Mouse (Mus musculus) embryonic facial prominence, embryonic 13.5 days (tissue): ENCODE results near the gene Ccdc8. TPM values are rescaled to one million over a fixed set of nuclear protein-coding genes. Genes with fewer than 3 reads are reported as not detected.

Experiments
- ATAC-seq: fragments of 200-750 bp; cut with Nextera tagmentation; 2 replicates; pipeline ENCODE4 v1.8.0; 2017; ENCODE audit warnings: low read depth; ENCODE audit not compliant: insufficient number of reproducible peaks, insufficient read depth, low FRiP score, low TSS enrichment
- H3K27ac ChIP-seq: fragments of 300-500 bp; sonication (generic); 2 replicates; pipeline ENCODE4 v1.5.1; 2015; ENCODE audit warnings: moderate library complexity, mild to moderate bottlenecking, inconsistent platforms
- H3K27me3 ChIP-seq: fragments of 300-500 bp; sonication (generic); 2 replicates; pipeline ENCODE4 v1.6.1; 2015; ENCODE audit warnings: mild to moderate bottlenecking, inconsistent platforms
- H3K36me3 ChIP-seq: fragments of 300-500 bp; sonication (generic); 2 replicates; pipeline ENCODE4 v1.6.1; 2015; ENCODE audit warnings: mild to moderate bottlenecking, inconsistent platforms
- H3K4me1 ChIP-seq: fragments of 300-500 bp; sonication (generic); 2 replicates; pipeline ENCODE4 v1.6.1; 2015; ENCODE audit warnings: inconsistent platforms
- H3K4me2 ChIP-seq: fragments of 300-500 bp; sonication (generic); 2 replicates; pipeline ENCODE4 v1.6.1; 2015; ENCODE audit warnings: moderate library complexity, mild to moderate bottlenecking, inconsistent platforms
- H3K4me3 ChIP-seq: fragments of 300-500 bp; sonication (generic); 2 replicates; pipeline ENCODE4 v1.5.1; 2015; ENCODE audit warnings: mild to moderate bottlenecking, inconsistent platforms
- H3K9ac ChIP-seq: fragments of 300-500 bp; sonication (generic); 2 replicates; pipeline ENCODE4 v1.6.1; 2015; ENCODE audit warnings: mild to moderate bottlenecking, inconsistent platforms
- H3K9me3 ChIP-seq: fragments of 300-500 bp; sonication (generic); 2 replicates; pipeline ENCODE4 v1.6.1; 2016; ENCODE audit warnings: inconsistent platforms
- WGBS: fragments of 180-500 bp; shearing (Covaris S2); methylation state at CpG from one replicate; pipeline ENCODE4 v1.1.7; 2015; ENCODE audit warnings: mixed read lengths; 5-methylcytosine and 5-hydroxymethylcytosine counted together
- polyA plus RNA-seq: library from polyadenylated mRNA; unstranded; fragments of >200 nt; fragmentation: Nextera tagmentation; extraction: Ambion mirVana; gene quantifications from 2 replicates; pipeline ENCODE4 v1.2.1, GENCODE M21; 2015

Ccdc8 gene
- polyA plus RNA-seq, 1 experiment from 2014 or later, result 22.1 TPM

GRCm38 (mm10) chr7:16978593-16978992, 13.9 kb upstream of the Ccdc8 start:
- H3K9me3 ChIP-seq, result no peaks in the 10 kb centered on the region
- no peaks in the 10 kb centered on the region for H3K36me3 ChIP-seq
- no peak for ATAC-seq
- H3K27me3 ChIP-seq, result no peaks in the 10 kb centered on the region
- no peak overlapping the region for H3K27ac ChIP-seq
- WGBS, result 80% methylated on average over 3 of the region's 3 CpGs
- no peak overlapping the region for H3K4me2 ChIP-seq
- H3K4me3 ChIP-seq, result no peak overlapping the region
- peaks cover 17% of the 10 kb centered on the region for H3K4me1 ChIP-seq
- H3K9ac ChIP-seq, result no peak overlapping the region

GRCm38 (mm10) chr7:16980348-16980747, 12.2 kb upstream of the Ccdc8 start:
- Histone ChIP-seq H3K36me3 (no peaks in the 10 kb centered on the region), H3K27me3 (no peaks in the 10 kb centered on the region), H3K9ac (0 out of 2 replicates have a peak overlapping the region, but pooled peaks have one; percentile 53), H3K27ac (peak overlapping the region; percentile 84), H3K4me3 (peak overlapping the region; percentile 27), H3K9me3 (no peaks in the 10 kb centered on the region), H3K4me1 (peaks cover 17% of the 10 kb centered on the region), H3K4me2 (peak overlapping the region; percentile 58)
- no peak for ATAC-seq
- 2% methylated on average over 12 of the region's 12 CpGs for WGBS

GRCm38 (mm10) chr7:16982859-16983568, 9.5 kb upstream of the Ccdc8 start, which contains the start of gene Gm42372:
TSS of gene Gm42372 (plus strand) at chr7:16983086.
- H3K36me3 ChIP-seq, result no peaks in the 10 kb centered on the region
- ATAC-seq, result 0 out of 2 replicates have a peak, but pooled peaks have one; percentile 26
- peaks cover 28% of the 10 kb centered on the region for H3K4me1 ChIP-seq
- peak within 1 kb of the TSS; percentile 20; the same call in 1 of the 2 replicates for H3K4me3 ChIP-seq
- no peaks in the 10 kb centered on the region for H3K27me3 ChIP-seq
- 24% methylated on average over 26 of the region's 26 CpGs for WGBS
- no peak within 1 kb of the TSS for H3K9ac ChIP-seq
- no peak within 1 kb of the TSS for H3K27ac ChIP-seq
- no peaks in the 10 kb centered on the region for H3K9me3 ChIP-seq
- peak within 1 kb of the TSS; percentile 49 for H3K4me2 ChIP-seq

GRCm38 (mm10) chr7:16987541-16988149, 4.9 kb upstream of the Ccdc8 start:
- Histone ChIP-seq H3K9ac (no peak overlapping the region), H3K4me1 (peaks cover 51% of the 10 kb centered on the region), H3K36me3 (no peaks in the 10 kb centered on the region), H3K4me2 (no peak overlapping the region), H3K27ac (peak overlapping the region; percentile 48; the same call in 1 of the 2 replicates), H3K27me3 (no peaks in the 10 kb centered on the region), H3K9me3 (no peaks in the 10 kb centered on the region), H3K4me3 (no peak overlapping the region)
- no peak for ATAC-seq
- 27% methylated on average over 7 of the region's 7 CpGs for WGBS

- H3K36me3 ChIP-seq, result no peaks in the 10 kb centered on the region
- no peak for ATAC-seq
- H3K9me3 ChIP-seq, result no peaks in the 10 kb centered on the region
- H3K4me2 ChIP-seq, result no peak overlapping the region
- no peak overlapping the region for H3K9ac ChIP-seq
- H3K27ac ChIP-seq, result peak overlapping the region; percentile 48; the same call in 1 of the 2 replicates
- no peak overlapping the region for H3K4me3 ChIP-seq
- WGBS, result 27% methylated on average over 3 of the region's 3 CpGs
- H3K4me1 ChIP-seq, result peaks cover 47% of the 10 kb centered on the region
- no peaks in the 10 kb centered on the region for H3K27me3 ChIP-seq
Measured at GRCm38 (mm10) chr7:16988405-16988804, 4.1 kb upstream of the Ccdc8 start.

- Histone ChIP-seq H3K4me1 (peaks cover 60% of the 10 kb centered on the region), H3K9me3 (no peaks in the 10 kb centered on the region), H3K4me2 (peak overlapping the region; percentile 26), H3K9ac (0 out of 2 replicates have a peak overlapping the region, but pooled peaks have one; percentile 28), H3K36me3 (0 out of 2 replicates have a peak, but pooled peaks cover 1% of the 10 kb centered on the region), H3K27me3 (no peaks in the 10 kb centered on the region), H3K27ac (peak overlapping the region; percentile 92), H3K4me3 (no peak overlapping the region)
- no peak for ATAC-seq
- 21% methylated on average over 15 of the region's 15 CpGs for WGBS
Measured at GRCm38 (mm10) chr7:16990006-16990744, 2.3 kb upstream of the Ccdc8 start.

- peak; percentile 65 for ATAC-seq
- Histone ChIP-seq H3K27ac (peak overlapping the region; percentile 92), H3K9ac (no peak overlapping the region), H3K27me3 (no peaks in the 10 kb centered on the region), H3K4me3 (0 out of 2 replicates have a peak overlapping the region, but pooled peaks have one; percentile 10), H3K36me3 (0 out of 2 replicates have a peak, but pooled peaks cover 4% of the 10 kb centered on the region), H3K4me1 (peaks cover 77% of the 10 kb centered on the region), H3K9me3 (no peaks in the 10 kb centered on the region), H3K4me2 (peak overlapping the region; percentile 46)
- 48% methylated on average over 18 of the region's 18 CpGs for WGBS
Measured at GRCm38 (mm10) chr7:16991681-16992450, 642 bp upstream of the Ccdc8 start.

GRCm38 (mm10) chr7:16993651-16994399, 1.3 kb downstream of the Ccdc8 start:
- Histone ChIP-seq H3K9ac (peak overlapping the region; percentile 87), H3K9me3 (no peaks in the 10 kb centered on the region), H3K4me3 (peak overlapping the region; percentile 68), H3K36me3 (peaks cover 20% of the 10 kb centered on the region), H3K4me2 (peak overlapping the region; percentile 86), H3K4me1 (peaks cover 69% of the 10 kb centered on the region), H3K27me3 (no peaks in the 10 kb centered on the region), H3K27ac (peak overlapping the region; percentile 92)
- ATAC-seq, result peak; percentile 90
- under 1% methylated on average over 27 of the region's 27 CpGs for WGBS

GRCm38 (mm10) chr7:16994400-16994799, 1.9 kb downstream of the Ccdc8 start:
- Histone ChIP-seq H3K4me3 (peak overlapping the region; percentile 68), H3K9me3 (no peaks in the 10 kb centered on the region), H3K27ac (peak overlapping the region; percentile 92), H3K4me2 (peak overlapping the region; percentile 86), H3K9ac (peak overlapping the region; percentile 87), H3K36me3 (peaks cover 23% of the 10 kb centered on the region), H3K27me3 (no peaks in the 10 kb centered on the region), H3K4me1 (peaks cover 69% of the 10 kb centered on the region)
- 4% methylated on average over 20 of the region's 20 CpGs for WGBS
- ATAC-seq, result no peak

GRCm38 (mm10) chr7:16995345-16995744, 2.8 kb downstream of the Ccdc8 start:
- Histone ChIP-seq H3K27me3 (no peaks in the 10 kb centered on the region), H3K27ac (no peak overlapping the region), H3K9ac (peak overlapping the region; percentile 87), H3K4me3 (peak overlapping the region; percentile 68), H3K9me3 (no peaks in the 10 kb centered on the region), H3K36me3 (peaks cover 30% of the 10 kb centered on the region), H3K4me2 (peak overlapping the region; percentile 86), H3K4me1 (peaks cover 66% of the 10 kb centered on the region)
- no peak for ATAC-seq
- WGBS, result 91% methylated on average over 4 of the region's 4 CpGs
